8 mouse cellular contexts compared by ENCODE assay signal in the genomic region with DNA sequence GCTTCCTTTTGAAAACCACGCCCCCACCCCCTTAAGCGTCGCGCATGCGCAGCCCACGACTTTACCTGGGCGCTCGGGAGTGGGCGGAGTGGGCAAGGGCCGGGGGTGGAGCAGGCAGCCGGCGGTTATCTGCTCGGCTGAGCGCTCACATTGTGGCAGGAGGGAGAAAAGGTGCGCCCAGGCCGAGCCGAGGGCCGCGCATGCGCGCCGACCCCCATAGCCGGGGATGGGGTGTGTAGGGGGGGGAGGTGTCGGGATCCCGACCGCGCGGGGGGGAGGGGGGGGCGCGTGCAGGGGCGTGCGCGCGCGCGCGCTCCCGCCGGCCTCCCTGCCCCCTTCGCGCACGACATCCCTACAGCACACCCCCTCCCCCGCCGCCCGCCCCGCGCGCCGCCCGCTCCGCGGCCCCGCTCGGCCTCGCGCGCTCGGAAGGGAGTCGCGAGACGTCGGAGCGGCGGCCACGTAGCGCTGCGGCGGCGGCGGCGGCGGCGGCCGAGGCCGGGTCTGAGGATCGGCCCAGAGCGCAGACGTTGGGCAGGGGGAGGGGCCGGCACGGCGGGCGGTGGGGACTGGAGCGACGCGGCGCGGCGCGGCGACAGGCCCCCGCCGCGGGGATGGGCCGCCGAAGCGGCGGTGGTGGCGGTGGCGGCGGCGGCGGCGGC. TPM values are rescaled to one million over a fixed set of nuclear protein-coding genes. Genes with fewer than 3 reads are reported as not detected.
DNase-seq lines count a peak whose midpoint lies in the region; ATAC-seq and TF ChIP-seq lines count a peak whose summit lies in the region.

A gene (plus strand): TSS at position 111 of the 662 bp plus-strand sequence.

- 0% methylated on average over 23 of the region's 103 CpGs for WGBS in forebrain, embryonic 12.5 days
- WGBS in heart, postnatal 0 days = 0% methylated on average over 21 of the region's 103 CpGs
- WGBS in neural tube, embryonic 15.5 days = 0% methylated on average over 28 of the region's 103 CpGs

- H3K4me2 ChIP-seq in forebrain, embryonic 12.5 days = peak within 1 kb of the TSS; percentile 95
- peak within 1 kb of the TSS; percentile 74 for H3K4me2 ChIP-seq in heart, postnatal 0 days (ENCODE audit: low read depth, low read length)
- H3K4me2 ChIP-seq in neural tube, embryonic 15.5 days = peak within 1 kb of the TSS; percentile 85

- peaks cover 80% of the 10 kb centered on the region for H3K4me1 ChIP-seq in E14TG2a.4 (replicated peaks; ENCODE audit: low read depth, low read length)
- peaks cover 29% of the 10 kb centered on the region for H3K4me1 ChIP-seq in forebrain, embryonic 12.5 days
- peaks cover 15% of the 10 kb centered on the region for H3K4me1 ChIP-seq in heart, postnatal 0 days (ENCODE audit: control insufficient read depth, insufficient read depth)
- H3K4me1 ChIP-seq in neural tube, embryonic 15.5 days = peaks cover 39% of the 10 kb centered on the region

- peak within 1 kb of the TSS; percentile 98 for H3K27ac ChIP-seq in forebrain, embryonic 12.5 days
- peak within 1 kb of the TSS; percentile 97 for H3K27ac ChIP-seq in heart, postnatal 0 days (ENCODE audit: low read depth)
- peak within 1 kb of the TSS; percentile 97 for H3K27ac ChIP-seq in neural tube, embryonic 15.5 days (replicated peaks)

- peak within 1 kb of the TSS; percentile 98 for H3K9ac ChIP-seq in forebrain, embryonic 12.5 days
- peak within 1 kb of the TSS; percentile 99 for H3K9ac ChIP-seq in heart, postnatal 0 days (replicated peaks; ENCODE audit: low read depth, low read length)
- H3K9ac ChIP-seq in neural tube, embryonic 15.5 days (replicated peaks) = peak within 1 kb of the TSS; percentile 95

- H3K27me3 ChIP-seq in E14TG2a.4 (ENCODE audit: insufficient read depth, low read length) = no peaks in the 10 kb centered on the region
- H3K27me3 ChIP-seq in forebrain, embryonic 12.5 days = no peaks in the 10 kb centered on the region
- no peaks in the 10 kb centered on the region for H3K27me3 ChIP-seq in heart, postnatal 0 days (ENCODE audit: control insufficient read depth, insufficient read depth, low read length)
- H3K27me3 ChIP-seq in neural tube, embryonic 15.5 days (replicated peaks) = no peaks in the 10 kb centered on the region

- DNase-seq in c-Kit-positive CD71-positive TER-119-negative erythroid progenitor cells, embryonic 14.5 days (ENCODE audit: low read depth) = peak; percentile 88
- peak; percentile 82 for DNase-seq in heart, postnatal 0 days (ENCODE audit: low spot score)
- peak; percentile 89 to 94 for DNase-seq in kidney, postnatal 4 days
- peak; percentile 94 to 95 for DNase-seq in lung, adult 18-20 months
- DNase-seq in thymus, adult 18-20 months = peak; percentile 94 to 96

- no peaks in the 10 kb centered on the region for H3K9me3 ChIP-seq in E14TG2a.4 (ENCODE audit: low read length)
- H3K9me3 ChIP-seq in forebrain, embryonic 12.5 days = no peaks in the 10 kb centered on the region
- no peaks in the 10 kb centered on the region for H3K9me3 ChIP-seq in heart, postnatal 0 days (replicated peaks; ENCODE audit: control insufficient read depth, low read length)
- no peaks in the 10 kb centered on the region for H3K9me3 ChIP-seq in neural tube, embryonic 15.5 days (replicated peaks)

- no peak for TF ChIP-seq EP300 in heart, postnatal 0 days (IDR thresholded peaks at IDR 0.05; ENCODE audit: low read depth)

- peak; percentile 94 for ATAC-seq in forebrain, embryonic 12.5 days (ENCODE audit: low FRiP score)
- peak; percentile 92 for ATAC-seq in heart, postnatal 0 days (ENCODE audit: insufficient read depth, low read depth)
- ATAC-seq in neural tube, embryonic 15.5 days (ENCODE audit: low FRiP score) = peak; percentile 93

- H3K4me3 ChIP-seq in E14TG2a.4 (replicated peaks; ENCODE audit: low read length) = peak within 1 kb of the TSS; percentile 93
- peak within 1 kb of the TSS; percentile 95 for H3K4me3 ChIP-seq in forebrain, embryonic 12.5 days (replicated peaks)
- H3K4me3 ChIP-seq in heart, postnatal 0 days (ENCODE audit: low read depth, low read length) = peak within 1 kb of the TSS; percentile 90
- peak within 1 kb of the TSS; percentile 93 for H3K4me3 ChIP-seq in neural tube, embryonic 15.5 days (replicated peaks)

- H3K36me3 ChIP-seq in E14TG2a.4 (ENCODE audit: insufficient read depth, low read length) = no peaks in the 10 kb centered on the region
- no peaks in the 10 kb centered on the region for H3K36me3 ChIP-seq in forebrain, embryonic 12.5 days (replicated peaks)
- no peaks in the 10 kb centered on the region for H3K36me3 ChIP-seq in heart, postnatal 0 days (replicated peaks; ENCODE audit: control insufficient read depth, insufficient read depth, low read length)
- no peaks in the 10 kb centered on the region for H3K36me3 ChIP-seq in neural tube, embryonic 15.5 days

- TF ChIP-seq CTCF in E14TG2a.4 (conservative IDR thresholded peaks at IDR 0.05; ENCODE audit: low read length) = no peak
- no peak; the same call in 1 of the 2 replicates for TF ChIP-seq CTCF in heart, postnatal 0 days (IDR thresholded peaks at IDR 0.05; ENCODE audit: low read depth)

RNA-seq across cellular contexts. Expression of the gene that starts here (rescaled TPM):
- polyA plus RNA-seq in forebrain, embryonic 12.5 days (2016; fragmentation: Nextera tagmentation; extraction: Ambion mirVana) = 27.6 and 30.0 TPM in 2 replicates
- total RNA-seq in heart, postnatal 0 days (2014; rRNA removed; ENCODE audit: low replicate concordance) = 13.6 and 20.7 TPM in 2 replicates
- polyA plus RNA-seq in heart, postnatal 0 days (2015; fragmentation: Nextera tagmentation; extraction: Ambion mirVana) = 8.9 and 9.9 TPM in 2 replicates
- polyA plus RNA-seq in neural tube, embryonic 15.5 days (2015; fragmentation: Nextera tagmentation; extraction: Ambion mirVana) = 23.8 and 24.4 TPM in 2 replicates

Comparison
In these comparisons a context has a peak if more than half of its experiments do, and no peak if none do; other contexts are left out.
1. Peak in every context shown above with its lines: DNase-seq, ATAC-seq, H3K4me3 ChIP-seq and H3K27ac ChIP-seq.